Mouse (Mus musculus) myocyte (in vitro differentiated cells): ENCODE measurements around the gene Prmt9. TPM values are rescaled to one million over a fixed set of nuclear protein-coding genes. Genes with fewer than 3 reads are reported as not detected.

Experiments used
- H3K27me3 ChIP-seq: one replicate; pipeline ENCODE4 v1.6.1; 2011; ENCODE audit not compliant: control insufficient read depth, insufficient read depth, insufficient read length
- H3K36me3 ChIP-seq: one replicate; pipeline ENCODE4 v1.6.1; 2011; ENCODE audit not compliant: control insufficient read depth, insufficient read depth
- H3K4me2 ChIP-seq: one replicate; pipeline ENCODE4 v1.6.1; 2011; ENCODE audit warnings: low read depth, control low read depth
- H3K4me3 ChIP-seq: one replicate; pipeline ENCODE4 v1.5.1; 2011; ENCODE audit warnings: mild to moderate bottlenecking, control low read depth, moderate library complexity
- H3K79me2 ChIP-seq: one replicate; pipeline ENCODE4 v1.6.1; 2011; ENCODE audit not compliant: control insufficient read depth, insufficient read depth
- H3ac ChIP-seq: one replicate; pipeline ENCODE4 v1.6.1; 2011; ENCODE audit not compliant: control insufficient read depth, insufficient read length
- CEBPB ChIP-seq: IDR thresholded peaks from 2 replicates; pipeline ENCODE4 v1.6.1; 2011; ENCODE audit warnings: mild to moderate bottlenecking, moderate library complexity; ENCODE audit not compliant: poor library complexity, insufficient read depth, severe bottlenecking
- E2F4 ChIP-seq: IDR thresholded peaks from one replicate; pipeline ENCODE4 v1.6.1; 2011; ENCODE audit warnings: mild to moderate bottlenecking, control low read depth, moderate library complexity; ENCODE audit not compliant: insufficient read depth
- MAX ChIP-seq: IDR thresholded peaks from one replicate; pipeline ENCODE4 v1.6.1; 2011; ENCODE audit warnings: low read depth, mild to moderate bottlenecking, control low read depth
- MYOD1 ChIP-seq, 3 experiments: IDR thresholded peaks; one replicate each; pipeline ENCODE4 v1.6.1; 2011; ENCODE audit warnings: control low read depth in 2 of 3, low read depth in 2 of 3, mild to moderate bottlenecking in 2 of 3, moderate library complexity in 1 of 3; ENCODE audit not compliant: insufficient read length in 2 of 3, control insufficient read depth in 1 of 3
- MYOG ChIP-seq, 3 experiments: IDR thresholded peaks; one replicate each; pipeline ENCODE4 v1.6.1; 2011; ENCODE audit warnings: control low read depth in 2 of 3, low read depth in 2 of 3, mild to moderate bottlenecking in 2 of 3; ENCODE audit not compliant: insufficient read length in 2 of 3, control insufficient read depth in 1 of 3, insufficient read depth in 1 of 3
- POLR2A ChIP-seq: IDR thresholded peaks from one replicate; pipeline ENCODE4 v1.6.1; 2011; ENCODE audit warnings: low read depth, mild to moderate bottlenecking, control low read depth, moderate library complexity; ENCODE audit not compliant: insufficient read length
- POLR2AphosphoS2 ChIP-seq: IDR thresholded peaks from one replicate; pipeline ENCODE4 v1.6.1; 2011; ENCODE audit warnings: low read depth, control low read depth; ENCODE audit not compliant: insufficient read length
- REST ChIP-seq: IDR thresholded peaks from one replicate; pipeline ENCODE4 v1.6.1; 2011; ENCODE audit warnings: mild to moderate bottlenecking, control low read depth, moderate library complexity; ENCODE audit not compliant: insufficient read depth, insufficient read length
- SRF ChIP-seq: IDR thresholded peaks from one replicate; pipeline ENCODE4 v1.6.1; 2011; ENCODE audit warnings: low read depth; ENCODE audit not compliant: control insufficient read depth, insufficient read length
- TCF12 ChIP-seq: IDR thresholded peaks from one replicate; pipeline ENCODE4 v1.6.1; 2011; ENCODE audit warnings: mild to moderate bottlenecking, control low read depth; ENCODE audit not compliant: poor library complexity, insufficient read depth, severe bottlenecking
- TCF3 ChIP-seq: IDR thresholded peaks from one replicate; pipeline ENCODE4 v1.6.1; 2011; ENCODE audit warnings: low read depth, control low read depth; ENCODE audit not compliant: insufficient read length
- USF1 ChIP-seq: IDR thresholded peaks from one replicate; pipeline ENCODE4 v1.6.1; 2011; ENCODE audit warnings: low read depth, mild to moderate bottlenecking, control low read depth, moderate library complexity
- polyA plus RNA-seq: library from polyadenylated mRNA; unstranded; fragments of >200 nt; fragmentation: generic; extraction: Trizol; gene quantifications from one replicate; pipeline ENCODE4 v1.2.1, GENCODE M21; 2012; ENCODE audit warnings: missing spikeins

The Prmt9 gene
- polyA plus RNA-seq, 1 experiment: 7.3 TPM

DNA sequence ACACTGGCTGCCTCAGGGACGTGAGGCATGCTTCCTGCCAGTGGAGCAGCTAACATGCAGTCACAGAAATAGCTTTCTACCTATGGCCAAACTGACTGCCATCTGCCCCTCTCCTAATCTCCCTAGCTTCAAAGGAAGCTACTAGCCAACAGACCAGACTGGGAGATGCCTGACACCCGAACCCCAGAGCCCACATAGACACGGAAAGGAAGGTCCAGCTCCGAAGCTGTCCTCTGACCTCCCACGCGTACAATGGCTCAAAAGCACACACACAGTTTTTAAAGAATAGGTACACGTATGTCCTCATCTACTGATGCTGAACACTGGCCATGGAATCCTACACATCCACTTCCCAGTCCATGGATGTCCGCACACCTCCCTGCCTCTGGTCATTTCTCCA, 33.4 kb upstream of the Prmt9 start:
- no peak for TF ChIP-seq E2F4
- H3K36me3 ChIP-seq: no peaks in the 10 kb centered on the region
- H3ac ChIP-seq: no peak overlapping the region
- H3K79me2 ChIP-seq: peaks cover 68% of the 10 kb centered on the region
- no peaks in the 10 kb centered on the region for H3K27me3 ChIP-seq
- peak overlapping the region; percentile 97 for H3K4me2 ChIP-seq
- peak overlapping the region; percentile 90 for H3K4me3 ChIP-seq

DNA sequence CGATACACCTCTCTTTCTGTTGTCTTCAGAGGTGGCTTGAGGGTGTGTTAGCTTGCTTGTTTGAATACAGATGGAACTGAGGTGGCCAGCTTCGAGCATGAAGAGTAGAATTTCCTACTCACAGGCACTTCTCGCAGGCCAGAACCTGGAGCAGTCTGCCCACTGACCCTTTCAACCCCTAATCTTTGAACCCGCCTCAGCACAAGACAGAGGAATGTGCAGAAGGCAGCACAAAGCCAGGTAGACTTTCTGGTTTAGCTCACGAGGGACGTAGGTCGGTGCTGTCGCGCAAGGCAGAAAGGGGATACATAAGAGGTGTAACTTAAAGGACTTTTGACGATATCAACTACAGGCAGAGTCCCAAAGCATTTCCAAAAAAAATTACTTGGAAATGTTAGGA, 32.4 kb upstream of the Prmt9 start:
- no peaks in the 10 kb centered on the region for H3K27me3 ChIP-seq
- peaks cover 66% of the 10 kb centered on the region for H3K79me2 ChIP-seq
- H3K36me3 ChIP-seq: no peaks in the 10 kb centered on the region

DNA sequence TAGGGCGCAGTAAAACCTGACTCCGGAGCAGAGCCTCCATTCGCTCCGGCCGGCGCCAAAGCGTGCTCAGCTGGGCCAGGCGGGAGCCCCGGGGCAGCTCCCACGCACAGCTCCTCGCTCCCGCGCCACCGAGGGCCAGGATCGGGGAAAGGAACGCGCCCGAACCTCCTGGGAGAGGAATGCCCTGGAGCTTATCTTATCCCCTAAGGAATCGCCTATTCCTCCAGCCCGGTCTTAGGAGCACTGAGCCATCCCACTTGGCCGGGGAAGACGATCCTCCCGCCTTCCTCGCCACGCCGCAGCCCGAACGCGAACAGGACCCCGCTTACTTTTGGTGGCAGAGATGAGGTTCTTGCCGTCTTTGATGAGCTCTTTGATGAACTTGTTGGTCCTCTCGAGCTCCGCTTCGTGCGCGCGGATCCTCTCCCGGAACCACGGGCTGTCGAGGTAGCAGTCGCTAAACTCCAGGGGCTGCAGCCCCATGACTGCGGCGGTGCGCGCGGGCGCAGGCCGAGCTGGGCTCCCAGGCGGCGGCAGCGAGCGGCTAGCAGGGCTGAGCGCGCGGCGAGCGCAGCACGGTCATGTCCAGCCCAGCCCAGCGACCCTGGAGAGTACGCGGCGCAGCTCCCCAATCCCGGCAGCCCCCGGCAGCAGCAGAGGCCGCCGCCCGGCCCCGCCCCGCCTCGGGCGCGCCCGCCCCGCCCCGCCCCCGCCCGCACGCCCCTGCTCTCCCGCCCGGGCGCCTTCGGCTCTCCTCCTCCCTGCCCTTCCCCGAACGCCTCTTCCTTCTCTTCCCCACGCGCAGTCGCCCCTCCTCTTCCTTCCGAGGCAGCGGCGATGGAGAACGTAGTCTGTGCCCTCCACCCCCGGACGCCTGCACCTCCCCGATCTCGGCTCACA, 31.6 kb upstream of the Prmt9 start, which contains the start of gene Arhgap10:
Gene Arhgap10, minus strand, starts transcription at position 653 of the 900 bp plus-strand sequence.
- H3K36me3 ChIP-seq: no peaks in the 10 kb centered on the region
- H3K79me2 ChIP-seq: peaks cover 59% of the 10 kb centered on the region
- TF ChIP-seq CEBPB: no peak
- peak; percentile 91 for TF ChIP-seq POLR2A
- peak in 1 of 3 experiments; percentile 16 for TF ChIP-seq MYOG (IDR thresholded peaks at IDR 0.05; ENCODE audit: control insufficient read depth in 1 of 3, insufficient read depth in 1 of 3, insufficient read length in 2 of 3, low read depth in 2 of 3)
- peak; percentile 47 for TF ChIP-seq REST
- TF ChIP-seq POLR2AphosphoS2: peak; percentile 92
- peak in 1 of 3 experiments; percentile 22 for TF ChIP-seq MYOD1 (IDR thresholded peaks at IDR 0.05; ENCODE audit: control insufficient read depth in 1 of 3, insufficient read length in 2 of 3, low read depth in 2 of 3)
- H3K4me2 ChIP-seq: peak within 1 kb of the TSS; percentile 97
- peak within 1 kb of the TSS; percentile 90 for H3K4me3 ChIP-seq
- H3ac ChIP-seq: peak within 1 kb of the TSS; percentile 97
- no peaks in the 10 kb centered on the region for H3K27me3 ChIP-seq

More for the DNA sequence above, 32.4 kb upstream of the Prmt9 start:
- peak overlapping the region; percentile 90 for H3K4me3 ChIP-seq
- peak overlapping the region; percentile 97 for H3ac ChIP-seq
- TF ChIP-seq MYOD1 (IDR thresholded peaks at IDR 0.05; ENCODE audit: control insufficient read depth in 1 of 3, insufficient read length in 2 of 3, low read depth in 2 of 3) (no peak), POLR2AphosphoS2 (no peak), MYOG (IDR thresholded peaks at IDR 0.05; ENCODE audit: control insufficient read depth in 1 of 3, insufficient read depth in 1 of 3, insufficient read length in 2 of 3, low read depth in 2 of 3) (no peak), E2F4 (no peak), TCF12 (no peak), POLR2A (no peak), USF1 (no peak), TCF3 (no peak), CEBPB (no peak)
- H3K4me2 ChIP-seq: peak overlapping the region; percentile 97

DNA sequence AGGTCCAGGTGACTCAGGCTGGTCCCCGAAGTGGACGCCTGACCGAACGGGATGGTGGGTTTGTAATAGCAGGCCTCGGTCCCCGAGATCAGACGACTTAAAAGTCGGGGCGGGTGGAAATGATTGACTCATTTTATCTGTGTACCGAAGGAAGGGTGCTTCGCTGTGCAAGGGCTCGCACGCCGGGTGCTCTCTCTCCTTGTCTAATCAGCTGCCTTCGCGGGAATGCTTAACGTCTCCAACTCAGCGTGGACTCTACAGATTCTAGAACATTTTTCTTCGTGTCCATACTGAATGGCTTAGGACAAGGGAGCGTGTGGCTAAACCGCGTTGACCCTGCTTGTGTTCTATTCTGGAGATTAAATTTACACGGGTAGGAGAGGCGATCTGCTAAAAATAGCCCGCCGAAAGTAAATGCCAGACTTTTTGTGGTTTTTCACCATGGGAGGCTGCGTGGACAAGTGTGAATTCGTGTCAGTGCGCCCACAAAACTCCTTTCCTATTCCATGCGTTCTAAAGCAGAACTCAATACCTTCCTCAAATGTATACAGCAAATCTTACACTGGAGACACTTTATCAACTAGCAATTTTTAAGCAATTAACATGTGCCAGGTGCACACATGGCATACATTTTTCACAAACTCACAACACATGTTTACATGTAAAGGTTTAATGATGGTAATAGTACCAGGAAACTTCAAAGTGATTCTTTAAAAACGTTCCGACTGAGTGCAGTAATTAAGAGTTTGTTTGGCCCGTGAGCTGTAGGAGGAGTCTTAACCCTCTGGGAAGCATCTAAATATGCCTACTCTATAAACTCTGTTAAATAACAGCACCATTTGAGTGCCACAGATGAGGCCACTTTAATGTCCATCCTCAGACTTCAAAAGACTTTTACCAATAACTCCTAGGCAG, 30.7 kb upstream of the Prmt9 start:
- TF ChIP-seq SRF: no peak
- no peak for TF ChIP-seq POLR2AphosphoS2
- no peak for TF ChIP-seq MYOG (IDR thresholded peaks at IDR 0.05; ENCODE audit: control insufficient read depth in 1 of 3, insufficient read depth in 1 of 3, insufficient read length in 2 of 3, low read depth in 2 of 3)
- TF ChIP-seq MYOD1 (IDR thresholded peaks at IDR 0.05; ENCODE audit: control insufficient read depth in 1 of 3, insufficient read length in 2 of 3, low read depth in 2 of 3): no peak
- TF ChIP-seq MAX: no peak
- TF ChIP-seq REST: no peak
- no peak for TF ChIP-seq POLR2A
- TF ChIP-seq TCF3: no peak
- no peak for TF ChIP-seq TCF12
- TF ChIP-seq CEBPB: no peak
- no peak for TF ChIP-seq USF1
- no peak for TF ChIP-seq E2F4
- Histone ChIP-seq H3K79me2 (peaks cover 50% of the 10 kb centered on the region), H3K4me3 (peak overlapping the region; percentile 90), H3K4me2 (peak overlapping the region; percentile 97), H3K36me3 (no peaks in the 10 kb centered on the region), H3ac (peak overlapping the region; percentile 97), H3K27me3 (no peaks in the 10 kb centered on the region)
